Mouse (Mus musculus): ENCODE data around the gene Rasl10b. TPM values are rescaled to one million over a fixed set of nuclear protein-coding genes. Genes with fewer than 3 reads are reported as not detected.

Rasl10b gene
- polyA plus RNA-seq, 1 experiment from 2014 or later = 5.9 TPM

- Histone ChIP-seq H3K9ac (ENCODE audit: low read length) (no peak overlapping the region), H3K4me3 (ENCODE audit: control insufficient read depth in 1 of 2, insufficient read depth in 1 of 2, low read depth in 1 of 2, low read length in 2 of 2) (no peak overlapping the region), H3K27ac (replicated peaks in 1 of 2; ENCODE audit: control insufficient read depth in 1 of 2, insufficient read depth in 1 of 2, low read depth in 2 of 2, low read length in 2 of 2) (0 out of 4 replicates have a peak overlapping the region, but pooled peaks of 1 of the 2 experiments have one; percentile 81), H3K4me1 (ENCODE audit: control insufficient read depth in 2 of 2, insufficient read depth in 2 of 2, low read length in 2 of 2) (peaks cover 22 to 37% of the 10 kb centered on the region in 2 experiments), H3K9me3 (ENCODE audit: control insufficient read depth, low read length) (peaks cover 3% of the 10 kb centered on the region; the same call in 1 of the 2 replicates), H3K4me2 (ENCODE audit: low read length) (no peak overlapping the region), H3K27me3 (ENCODE audit: control insufficient read depth, insufficient read depth, low read length) (peaks cover 29% of the 10 kb centered on the region), H3K36me3 (ENCODE audit: control insufficient read depth, insufficient read depth, low read length) (no peaks in the 10 kb centered on the region)
- WGBS = 39% methylated on average over 2 of the region's 2 CpGs
- no peak for ATAC-seq (ENCODE audit: insufficient number of reproducible peaks, insufficient read depth, low FRiP score, low read depth)
Observed at GRCm38 (mm10) chr11:83465976-83466375, 57.0 kb downstream of the Rasl10b start.

GRCm38 (mm10) chr11:83467120-83467652 is 58.2 kb downstream of the Rasl10b start:
- Histone ChIP-seq H3K27me3 (ENCODE audit: control insufficient read depth, insufficient read depth, low read length) (peaks cover 24% of the 10 kb centered on the region), H3K27ac (replicated peaks in 1 of 2; ENCODE audit: control insufficient read depth in 1 of 2, insufficient read depth in 1 of 2, low read depth in 2 of 2, low read length in 2 of 2) (peak overlapping the region; percentile 75 to 81), H3K4me3 (ENCODE audit: control insufficient read depth in 1 of 2, insufficient read depth in 1 of 2, low read depth in 1 of 2, low read length in 2 of 2) (no peak overlapping the region), H3K9me3 (ENCODE audit: control insufficient read depth, low read length) (peaks cover 3% of the 10 kb centered on the region; the same call in 1 of the 2 replicates), H3K9ac (ENCODE audit: low read length) (peak overlapping the region; percentile 22; the same call in 1 of the 2 replicates), H3K36me3 (ENCODE audit: control insufficient read depth, insufficient read depth, low read length) (no peaks in the 10 kb centered on the region), H3K4me1 (ENCODE audit: control insufficient read depth in 2 of 2, insufficient read depth in 2 of 2, low read length in 2 of 2) (peaks cover 25 to 39% of the 10 kb centered on the region in 2 experiments), H3K4me2 (ENCODE audit: low read length) (peak overlapping the region; percentile 19)
- 6% methylated on average over 11 of the region's 11 CpGs for WGBS
- peak; percentile 83 for ATAC-seq (ENCODE audit: insufficient number of reproducible peaks, insufficient read depth, low FRiP score, low read depth)

- Histone ChIP-seq H3K4me3 (ENCODE audit: control insufficient read depth in 1 of 2, insufficient read depth in 1 of 2, low read depth in 1 of 2, low read length in 2 of 2) (no peak overlapping the region), H3K27me3 (ENCODE audit: control insufficient read depth, insufficient read depth, low read length) (peaks cover 15% of the 10 kb centered on the region), H3K36me3 (ENCODE audit: control insufficient read depth, insufficient read depth, low read length) (no peaks in the 10 kb centered on the region), H3K4me2 (ENCODE audit: low read length) (no peak overlapping the region), H3K9ac (ENCODE audit: low read length) (no peak overlapping the region), H3K9me3 (ENCODE audit: control insufficient read depth, low read length) (peaks cover 3% of the 10 kb centered on the region; the same call in 1 of the 2 replicates), H3K27ac (replicated peaks in 1 of 2; ENCODE audit: control insufficient read depth in 1 of 2, insufficient read depth in 1 of 2, low read depth in 2 of 2, low read length in 2 of 2) (no peak overlapping the region), H3K4me1 (ENCODE audit: control insufficient read depth in 2 of 2, insufficient read depth in 2 of 2, low read length in 2 of 2) (peaks cover 23 to 31% of the 10 kb centered on the region in 2 experiments)
- no peak for ATAC-seq (ENCODE audit: insufficient number of reproducible peaks, insufficient read depth, low FRiP score, low read depth)
- 88% methylated on average over 3 of the region's 3 CpGs for WGBS
Observed at GRCm38 (mm10) chr11:83468765-83469164, 59.8 kb downstream of the Rasl10b start.

Other genes with a start within 250 kb of the Rasl10b start
- gene Slfn4, start 234.0 kb upstream of the Rasl10b start, polyA plus RNA-seq (2014; fragmentation: Nextera tagmentation; extraction: Ambion mirVana) = not detected in 2 replicates
- 1.3 and 1.6 TPM in 2 replicates for gene Slfn3, start 217.8 kb upstream of the Rasl10b start, polyA plus RNA-seq (2014; fragmentation: Nextera tagmentation; extraction: Ambion mirVana)
- gene Slfn14, start 122.4 kb upstream of the Rasl10b start, polyA plus RNA-seq (2014; fragmentation: Nextera tagmentation; extraction: Ambion mirVana) = 0.15 and 0.32 TPM in 2 replicates
- 44.6 and 46.5 TPM in 2 replicates for gene Ap2b1, start 110.1 kb upstream of the Rasl10b start, polyA plus RNA-seq (2014; fragmentation: Nextera tagmentation; extraction: Ambion mirVana)
- gene Pex12, start 106.6 kb upstream of the Rasl10b start, polyA plus RNA-seq (2014; fragmentation: Nextera tagmentation; extraction: Ambion mirVana) = 9.0 and 9.2 TPM in 2 replicates
- gene Gas2l2, start 20.3 kb downstream of the Rasl10b start, polyA plus RNA-seq (2014; fragmentation: Nextera tagmentation; extraction: Ambion mirVana) = 0.09 TPM in 1 of 2 replicates, not detected in the other
- 1.4 and 1.8 TPM in 2 replicates for gene 1700020L24Rik, start 28.5 kb downstream of the Rasl10b start, polyA plus RNA-seq (2014; fragmentation: Nextera tagmentation; extraction: Ambion mirVana)
- gene Mmp28, start 53.9 kb downstream of the Rasl10b start, polyA plus RNA-seq (2014; fragmentation: Nextera tagmentation; extraction: Ambion mirVana) = 3.7 and 4.0 TPM in 2 replicates
- 10.8 and 12.8 TPM in 2 replicates for gene Taf15, start 63.9 kb downstream of the Rasl10b start, polyA plus RNA-seq (2014; fragmentation: Nextera tagmentation; extraction: Ambion mirVana)
- gene Heatr9, start 113.0 kb downstream of the Rasl10b start, polyA plus RNA-seq (2014; fragmentation: Nextera tagmentation; extraction: Ambion mirVana) = not detected in 2 replicates
- gene Ccl5, start 121.4 kb downstream of the Rasl10b start, polyA plus RNA-seq (2014; fragmentation: Nextera tagmentation; extraction: Ambion mirVana) = 0.39 TPM in 1 of 2 replicates, not detected in the other
- 3.0 TPM in 2 replicates for gene Ccl9, start 169.5 kb downstream of the Rasl10b start, polyA plus RNA-seq (2014; fragmentation: Nextera tagmentation; extraction: Ambion mirVana)
- gene Ccl6, start 183.9 kb downstream of the Rasl10b start, polyA plus RNA-seq (2014; fragmentation: Nextera tagmentation; extraction: Ambion mirVana) = 5.2 and 5.7 TPM in 2 replicates
- gene Rpl9-ps1, start 236.5 kb downstream of the Rasl10b start, polyA plus RNA-seq (2014; fragmentation: Nextera tagmentation; extraction: Ambion mirVana) = not detected in 2 replicates
- gene Ccl3, start 240.2 kb downstream of the Rasl10b start, polyA plus RNA-seq (2014; fragmentation: Nextera tagmentation; extraction: Ambion mirVana) = 0.92 and 1.1 TPM in 2 replicates